Mouse (Mus musculus): Measurements from ENCODE around the gene Yy1.

DNA sequence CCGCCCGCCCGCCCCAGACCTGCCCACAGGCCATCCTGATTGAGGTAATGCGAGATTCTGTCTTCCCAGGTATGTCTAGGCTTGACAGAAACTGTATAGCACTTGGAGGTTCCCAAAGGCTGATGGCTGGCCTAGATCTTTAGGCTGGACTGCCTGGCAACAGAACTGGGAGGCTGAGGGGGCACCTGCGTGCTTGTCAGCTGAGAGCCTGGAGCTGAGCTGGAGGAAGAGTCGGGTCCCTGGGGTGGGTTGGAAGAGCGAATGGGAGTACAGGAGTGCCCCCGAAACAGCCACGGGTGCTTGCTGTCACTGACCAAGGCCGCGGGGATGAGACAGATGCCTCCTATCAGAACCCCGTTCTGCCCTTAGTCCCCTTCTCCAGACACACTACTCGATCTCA is 34.1 kb upstream of the Yy1 start:
- TF ChIP-seq CTCF (IDR thresholded peaks at IDR 0.05; ENCODE audit: borderline replicate concordance, control insufficient read depth, extremely low read depth, insufficient read depth, low read length, poor library complexity) (no peak), POLR2A (IDR thresholded peaks at IDR 0.05; ENCODE audit: control insufficient read depth, extremely low read depth, insufficient read depth, low read length, poor library complexity) (no peak)

Measured in thymus, adult 2 months (tissue).